Mouse (Mus musculus) thymus, postnatal 14 days (tissue): ENCODE results near the gene Tln2.
"Not testable (repeated sequence)": the region's sequence is repeated elsewhere in the genome, so short reads cannot be mapped to it uniquely, and the experiment has no call there.

Experiments
- DNase-seq: peaks from one replicate; pipeline ENCODE4 v3.0.0; 2021

Tln2 gene

GRCm38 (mm10) chr9:67348983-67349382 is 210.5 kb downstream of the Tln2 start:
- no peak for DNase-seq

- DNase-seq = no peak
Measured at GRCm38 (mm10) chr9:67347184-67347583, 212.3 kb downstream of the Tln2 start.

GRCm38 (mm10) chr9:67331281-67331680 is 228.2 kb downstream of the Tln2 start:
- no peak for DNase-seq

GRCm38 (mm10) chr9:67328451-67328850 is 231.1 kb downstream of the Tln2 start:
- DNase-seq = no peak

- no peak for DNase-seq
Measured at GRCm38 (mm10) chr9:67321886-67322285, 237.6 kb downstream of the Tln2 start.

GRCm38 (mm10) chr9:67315356-67315755 is 244.1 kb downstream of the Tln2 start:
- DNase-seq = peak; percentile 42

- no peak for DNase-seq
Measured at GRCm38 (mm10) chr9:67304992-67305391, 254.5 kb downstream of the Tln2 start.

- no peak for DNase-seq
Measured at GRCm38 (mm10) chr9:67303986-67304385, 255.5 kb downstream of the Tln2 start.

GRCm38 (mm10) chr9:67303038-67303437 is 256.5 kb downstream of the Tln2 start:
- DNase-seq = no peak

GRCm38 (mm10) chr9:67302386-67302989 is 257.0 kb downstream of the Tln2 start:
- DNase-seq = no peak

GRCm38 (mm10) chr9:67301571-67301970 is 257.9 kb downstream of the Tln2 start:
- no peak for DNase-seq

GRCm38 (mm10) chr9:67300769-67301168 is 258.7 kb downstream of the Tln2 start:
- DNase-seq = no peak

- no peak for DNase-seq
Measured at GRCm38 (mm10) chr9:67300346-67300745, 259.2 kb downstream of the Tln2 start.

- no peak for DNase-seq
Measured at GRCm38 (mm10) chr9:67299164-67299563, 260.3 kb downstream of the Tln2 start.

GRCm38 (mm10) chr9:67297236-67297889 is 262.1 kb downstream of the Tln2 start:
- no peak for DNase-seq

GRCm38 (mm10) chr9:67287457-67287856 is 272.0 kb downstream of the Tln2 start:
- no peak for DNase-seq

GRCm38 (mm10) chr9:67286801-67287200 is 272.7 kb downstream of the Tln2 start:
- no peak for DNase-seq

GRCm38 (mm10) chr9:67285544-67285943 is 274.0 kb downstream of the Tln2 start:
- DNase-seq = no peak

- no peak for DNase-seq
Measured at GRCm38 (mm10) chr9:67281812-67282211, 277.7 kb downstream of the Tln2 start.

- not testable (repeated sequence) for DNase-seq
Measured at GRCm38 (mm10) chr9:67280311-67280710, 279.2 kb downstream of the Tln2 start.

- DNase-seq = no peak
Measured at GRCm38 (mm10) chr9:67276446-67276845, 283.1 kb downstream of the Tln2 start.

GRCm38 (mm10) chr9:67274296-67274695 is 285.2 kb downstream of the Tln2 start:
- no peak for DNase-seq

GRCm38 (mm10) chr9:67273362-67273761 is 286.1 kb downstream of the Tln2 start:
- no peak for DNase-seq

GRCm38 (mm10) chr9:67270734-67271133 is 288.8 kb downstream of the Tln2 start:
- DNase-seq = no peak

- no peak for DNase-seq
Measured at GRCm38 (mm10) chr9:67270061-67270595, 289.4 kb downstream of the Tln2 start.
